Mouse (Mus musculus): ENCODE results near the gene Scgb2b17.
"Not testable (repeated sequence)": the region's sequence is repeated elsewhere in the genome, so short reads cannot be mapped to it uniquely, and the experiment has no call there.

Gene Scgb2b17
- long read RNA-seq, experiment 1 = 0 reads
- long read RNA-seq, experiment 2 = 0 reads

DNA sequence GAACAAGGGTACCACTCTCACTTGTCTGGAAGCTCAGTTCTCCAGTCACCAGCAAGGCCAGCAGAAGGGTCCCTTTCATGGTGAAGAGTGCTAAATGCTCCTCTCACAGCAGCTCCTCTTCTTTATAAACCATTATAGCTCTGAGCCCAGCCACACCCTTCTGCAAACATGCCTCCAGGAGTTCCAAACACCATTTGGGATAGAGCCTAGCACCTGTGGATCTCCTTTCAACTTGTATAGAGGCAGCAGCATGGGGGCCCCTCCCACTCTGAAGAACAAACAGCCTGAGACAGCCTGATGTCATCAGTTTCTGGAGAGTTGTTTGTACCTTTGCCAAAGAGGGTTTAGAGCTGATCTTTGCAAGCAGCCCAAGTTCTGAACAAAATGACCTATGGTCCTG is at the start of gene Scgb2b17:
TSS of gene Scgb2b17 (minus strand) at position 101 of the 400 bp plus-strand sequence.
- intact Hi-C loops (cut with DNase I) = not testable (repeated sequence)

DNA sequence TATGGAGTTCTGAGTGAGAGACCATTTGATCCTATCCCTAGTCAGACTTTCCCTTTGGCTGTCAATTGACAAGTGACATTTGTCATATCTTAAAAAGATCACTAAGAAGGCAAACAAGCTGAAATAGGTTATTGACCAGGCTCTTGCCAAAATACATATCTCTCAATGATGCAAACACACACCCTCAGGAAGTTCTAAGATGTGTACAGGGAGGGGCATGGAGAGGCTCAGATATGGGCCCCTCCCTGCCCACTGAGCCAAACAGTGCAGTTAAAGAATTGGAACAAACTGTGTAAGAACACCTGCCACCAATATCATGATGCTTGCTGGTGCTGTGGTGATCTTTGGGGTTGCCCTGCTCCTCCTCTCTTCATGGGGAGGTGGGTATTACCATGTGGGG is 6.8 kb upstream of the Scgb2b17 start, which contains the start of gene Scgb1b17:
TSS of gene Scgb1b17 (plus strand) at position 301 of the 400 bp plus-strand sequence.
- intact Hi-C loops (cut with DNase I) = not testable (repeated sequence)

Data from adrenal gland (tissue).